Mouse (Mus musculus) urinary bladder, postnatal 36 days (tissue): ENCODE data around the gene Grid2.
"Not testable (repeated sequence)": the region's sequence is repeated elsewhere in the genome, so short reads cannot be mapped to it uniquely, and the experiment has no call there.

Source experiments
- DNase-seq, 2 experiments: peaks; one replicate each; pipeline ENCODE4 v3.0.0; 2022; ENCODE audit warnings: low spot score in 2 of 2, mixed read lengths in 1 of 2

Gene Grid2

DNA sequence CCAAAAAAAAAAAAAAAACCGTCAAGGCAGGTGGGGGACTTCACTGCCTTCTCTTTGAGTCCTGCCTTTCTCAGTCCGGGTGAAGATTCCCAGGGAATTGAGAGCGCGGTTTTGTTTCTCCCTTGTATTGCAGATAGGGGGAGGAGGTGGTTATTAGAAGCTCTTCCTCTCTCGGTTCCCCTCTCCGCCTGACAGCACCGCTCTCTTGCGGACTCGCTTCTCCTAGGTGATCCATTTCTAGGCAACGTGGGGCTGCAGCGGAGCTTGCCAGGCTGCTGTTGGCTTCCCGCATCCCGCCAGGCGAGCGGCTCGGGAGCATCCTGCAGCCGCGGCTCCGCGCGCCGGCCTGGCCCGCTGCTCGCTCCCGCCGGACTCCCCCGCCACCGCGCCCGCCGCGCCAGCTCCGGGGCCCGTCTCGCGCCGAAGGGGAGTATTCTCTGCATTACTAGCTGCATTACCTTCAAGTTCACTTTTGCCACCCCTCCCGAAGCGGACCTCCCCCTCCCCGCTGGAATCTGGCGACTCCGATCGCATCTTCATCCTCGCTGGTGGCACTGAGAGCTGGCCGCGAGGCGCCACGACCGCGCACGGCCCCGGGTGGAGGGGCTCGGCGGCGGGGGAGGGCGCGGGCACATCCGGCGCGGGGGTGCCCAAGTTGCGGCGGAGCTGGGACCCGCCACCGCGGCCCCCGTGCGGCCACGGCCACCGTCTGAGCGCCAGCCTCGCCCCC is at the start of gene Grid2:
TSS of gene Grid2 (plus strand) at position 51 of the 730 bp plus-strand sequence.
- DNase-seq, result no peak

DNA sequence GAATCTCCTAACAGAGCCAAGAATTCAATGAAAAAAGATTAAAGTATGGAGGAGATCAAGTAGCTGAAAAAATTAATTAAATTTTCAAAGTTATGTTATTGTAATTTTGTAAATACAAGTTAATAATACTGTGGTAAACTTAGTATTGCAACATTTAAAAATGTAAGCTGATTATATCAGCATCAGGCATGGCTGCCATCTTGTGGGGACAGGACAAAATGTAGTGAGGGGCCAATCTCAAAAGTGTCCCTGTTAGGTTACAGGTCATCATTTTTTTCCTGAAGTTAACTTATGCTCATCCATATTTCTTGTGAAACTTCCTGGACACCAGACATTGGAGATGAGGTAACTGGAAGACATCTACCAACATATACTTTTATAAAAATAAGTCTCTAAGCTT is 4.9 kb upstream of the Grid2 start:
- DNase-seq, result no peak

DNA sequence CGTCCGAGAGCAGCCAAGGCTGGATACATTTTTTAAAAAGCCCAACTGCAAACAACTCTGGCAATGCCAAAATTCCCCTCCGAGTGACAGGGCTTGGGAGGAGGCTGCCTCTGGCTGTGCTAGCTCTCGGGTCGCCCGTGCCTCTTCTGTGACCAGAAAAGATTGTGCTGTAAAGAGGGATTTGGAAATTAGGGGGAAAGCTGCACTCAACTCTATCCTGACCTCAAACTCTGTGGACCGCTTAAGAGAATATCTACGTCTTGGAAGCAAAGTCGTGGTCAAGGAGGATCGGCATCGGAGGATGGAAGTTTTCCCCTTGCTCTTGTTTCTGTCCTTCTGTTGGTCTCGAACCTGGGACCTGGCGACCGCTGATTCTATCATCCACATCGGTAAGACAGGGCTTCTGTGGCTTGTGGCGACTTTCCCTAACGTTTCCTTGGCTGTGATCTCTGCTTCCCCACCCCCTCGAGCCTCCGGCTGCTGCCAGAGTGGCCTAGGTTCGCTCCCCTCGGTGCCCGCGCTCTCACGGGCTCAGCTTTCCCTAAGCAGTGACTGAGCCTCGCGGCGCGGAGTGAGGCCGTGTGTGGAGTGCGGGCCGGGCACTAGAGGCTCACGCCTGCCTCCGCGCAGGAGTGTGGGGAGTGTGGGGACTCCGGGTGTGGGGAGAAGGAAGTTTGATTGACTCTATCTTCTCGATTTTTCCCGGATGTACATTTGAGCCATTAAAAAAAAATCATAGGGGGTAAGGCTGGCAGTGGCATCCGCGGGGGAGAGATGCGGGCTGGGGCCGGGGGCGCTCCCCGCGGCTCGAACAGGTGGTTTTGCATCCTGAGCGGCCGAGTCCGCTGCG is 1.1 kb downstream of the Grid2 start:
- no peak for DNase-seq

DNA sequence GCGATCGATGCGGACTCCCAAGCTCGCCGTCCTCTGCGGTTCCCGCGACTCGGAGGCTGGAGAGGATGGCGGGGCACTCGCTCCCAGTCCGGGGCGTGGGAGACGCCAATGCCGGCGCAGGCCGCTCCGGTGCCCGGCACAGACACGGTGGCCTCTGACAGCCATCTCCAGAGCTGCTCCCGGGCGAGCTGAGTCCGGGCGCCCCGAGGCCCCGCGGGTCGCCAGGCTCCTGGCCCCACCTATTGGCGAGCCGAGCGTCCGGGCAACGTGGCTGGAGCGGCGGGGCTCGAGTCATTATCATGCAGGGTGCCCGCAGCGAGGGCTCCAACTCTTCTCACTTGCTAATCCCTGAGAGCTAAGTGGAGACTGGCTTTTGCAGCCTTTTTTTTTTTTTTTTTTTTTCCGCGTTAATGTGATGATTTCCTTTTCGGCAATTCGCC is 1.8 kb downstream of the Grid2 start:
- DNase-seq, result peak in 1 of 2 experiments; percentile 2

DNA sequence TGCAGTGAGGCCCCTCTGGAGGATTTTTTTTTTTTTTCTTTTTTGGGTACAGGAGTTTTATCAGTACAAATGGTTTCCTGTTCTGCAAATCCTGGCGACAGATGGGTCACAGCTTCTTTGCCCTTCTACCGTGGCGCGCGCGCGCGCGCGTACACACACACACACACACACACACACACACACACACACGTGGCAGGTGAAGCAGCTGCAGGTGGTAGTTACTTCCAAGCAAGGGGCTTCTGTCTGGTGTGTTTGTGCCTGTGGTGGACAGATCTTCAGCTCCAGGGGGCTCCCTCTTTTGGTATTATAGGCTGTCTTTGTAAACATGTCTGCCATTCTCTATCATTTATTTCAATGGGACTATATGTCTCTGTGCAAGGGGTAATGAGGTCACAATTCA is 2.2 kb downstream of the Grid2 start:
- DNase-seq, result no peak

DNA sequence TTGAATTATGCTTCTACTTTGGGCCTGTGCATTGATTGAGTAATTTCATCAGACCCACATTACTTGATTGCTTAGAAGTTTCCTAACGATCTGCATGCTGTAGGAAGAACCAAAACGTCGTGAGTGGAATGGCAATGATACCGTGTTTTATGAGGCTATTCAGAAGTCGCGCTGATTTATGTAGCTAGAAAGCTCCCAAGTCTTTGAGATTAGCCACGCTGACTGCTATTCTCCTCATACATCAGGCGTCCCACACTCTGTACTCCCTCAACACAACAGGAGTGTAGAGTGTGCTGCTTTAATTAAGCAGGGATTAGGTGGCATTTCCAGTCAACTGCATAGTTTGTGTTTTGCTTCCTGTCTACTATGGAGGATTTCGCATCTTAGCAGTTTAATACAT is 4.1 kb downstream of the Grid2 start:
- no peak for DNase-seq

DNA sequence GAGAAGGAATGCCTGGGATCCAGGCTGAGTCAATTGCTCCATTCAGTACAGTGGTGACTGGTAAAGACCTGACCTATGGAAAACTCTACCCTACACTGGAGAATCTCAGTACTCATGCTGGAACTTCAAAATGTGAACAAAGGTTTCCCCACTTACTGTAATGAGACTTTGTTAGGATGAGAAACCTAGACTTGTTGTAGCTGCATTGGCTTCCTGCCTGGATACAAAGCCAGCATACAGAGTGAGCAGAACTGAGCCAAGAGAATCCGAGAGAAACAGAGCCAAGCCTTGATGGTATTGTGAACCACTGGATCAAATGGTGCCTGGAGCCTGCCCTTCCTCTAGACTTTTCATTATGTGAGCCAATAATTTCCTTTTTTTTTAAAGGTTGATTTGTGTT is 28.7 kb downstream of the Grid2 start:
- no peak for DNase-seq

DNA sequence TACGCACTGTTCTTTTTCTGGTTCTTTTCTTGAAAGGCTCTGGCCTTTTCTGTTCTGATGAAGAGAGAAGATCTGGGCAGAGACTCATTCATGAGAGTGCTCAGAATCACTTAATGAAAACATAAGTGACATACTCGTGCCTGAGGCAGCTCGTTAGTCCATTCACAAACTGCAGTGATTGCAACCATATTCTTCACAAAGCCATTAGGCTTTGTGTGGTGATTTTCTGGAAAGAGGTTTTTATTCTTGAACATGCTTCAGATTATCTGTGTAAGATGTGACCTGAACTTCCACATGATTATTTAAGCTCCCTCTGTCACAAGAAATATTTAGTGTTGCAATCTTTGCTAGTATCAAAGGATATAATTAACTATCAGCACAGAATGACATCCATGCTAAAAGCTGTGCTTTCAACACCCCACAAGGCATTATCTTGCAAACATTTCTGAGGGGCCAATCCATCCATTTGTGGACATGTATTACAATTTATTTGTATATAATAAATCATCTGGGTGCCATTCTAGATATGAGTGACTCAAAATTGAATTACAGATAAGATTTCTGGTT is 86.8 kb downstream of the Grid2 start:
- DNase-seq, result no peak

DNA sequence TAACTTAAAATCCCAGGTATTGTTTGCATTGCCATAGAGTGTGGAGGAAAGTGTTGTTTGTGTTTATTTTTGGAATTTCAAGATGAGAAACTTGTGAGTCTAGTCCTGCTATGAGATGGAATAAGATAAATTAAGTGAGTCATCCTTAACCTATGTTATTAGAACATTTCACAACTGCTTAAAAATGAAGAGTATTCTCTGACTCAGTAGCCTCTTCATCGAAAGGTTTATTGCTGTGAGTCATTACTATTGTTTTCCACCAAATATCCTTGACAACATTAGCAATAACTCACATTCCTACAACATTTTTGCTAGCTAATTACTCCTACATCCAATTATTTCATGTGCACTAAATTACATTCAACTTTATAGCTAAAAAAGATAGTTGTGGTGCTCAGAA is 91.3 kb downstream of the Grid2 start:
- no peak for DNase-seq

DNA sequence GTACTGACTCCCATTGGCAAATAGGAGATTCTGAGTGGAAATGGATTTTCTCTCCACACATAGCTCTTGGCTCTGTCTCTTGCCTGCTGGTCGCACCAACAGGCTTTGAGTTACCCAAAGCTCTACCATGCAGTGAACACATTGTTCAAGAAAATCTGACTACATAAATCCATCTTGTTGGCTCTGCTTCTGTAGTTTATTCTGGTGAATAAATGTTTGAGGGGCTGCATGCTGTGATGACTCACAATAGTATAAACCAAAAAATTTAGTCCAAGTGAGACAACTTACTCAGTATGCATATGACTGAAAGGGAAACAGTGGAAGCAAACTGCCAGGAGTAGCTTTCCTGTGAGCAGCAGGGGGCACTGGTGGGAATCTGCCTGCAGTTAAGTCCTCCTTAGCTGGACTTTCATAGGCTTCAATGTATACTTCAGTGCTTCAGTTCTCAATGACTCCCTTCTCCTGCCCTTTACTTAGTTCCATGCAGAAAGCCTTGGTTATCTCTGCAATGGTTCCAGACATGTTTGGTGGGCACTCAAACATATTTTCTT is 125.5 kb downstream of the Grid2 start:
- DNase-seq, result no peak

DNA sequence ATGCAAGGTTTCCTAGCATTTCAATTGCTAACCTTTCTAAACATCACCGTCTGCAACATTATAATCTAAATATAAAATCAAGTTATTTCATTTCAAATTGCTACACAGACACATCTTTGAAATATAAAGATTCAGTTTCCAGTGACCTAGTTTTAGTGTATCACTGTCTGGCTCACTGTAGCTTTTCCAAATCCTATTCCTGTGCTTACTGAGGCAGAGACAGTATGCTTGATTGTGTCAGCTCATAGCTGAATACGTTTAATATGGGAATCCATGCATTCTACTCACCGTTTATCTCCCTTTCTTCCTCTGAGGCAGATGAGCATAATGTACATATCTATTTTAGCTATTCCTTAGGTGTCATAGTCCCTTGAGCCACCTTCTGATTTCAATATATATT is 146.0 kb downstream of the Grid2 start:
- no peak for DNase-seq

DNA sequence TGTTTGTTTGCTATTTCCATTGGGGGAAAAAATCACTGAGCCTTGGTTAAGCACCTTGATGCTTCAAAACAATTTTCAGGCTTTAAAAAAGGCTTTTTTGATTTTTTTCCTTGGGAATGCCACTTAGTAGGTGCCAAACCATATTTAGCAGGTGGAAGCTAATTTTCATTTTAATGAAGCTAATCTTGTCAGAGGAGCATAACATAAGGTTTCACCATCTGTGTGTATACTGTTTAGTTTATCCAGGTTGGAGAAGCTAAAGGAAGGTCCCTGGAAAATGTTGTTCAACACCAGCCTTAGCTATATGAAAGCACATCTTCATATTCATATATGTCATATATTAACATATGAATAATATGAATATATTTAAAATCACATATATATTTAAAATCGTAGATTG is 161.9 kb downstream of the Grid2 start:
- DNase-seq, result no peak

DNA sequence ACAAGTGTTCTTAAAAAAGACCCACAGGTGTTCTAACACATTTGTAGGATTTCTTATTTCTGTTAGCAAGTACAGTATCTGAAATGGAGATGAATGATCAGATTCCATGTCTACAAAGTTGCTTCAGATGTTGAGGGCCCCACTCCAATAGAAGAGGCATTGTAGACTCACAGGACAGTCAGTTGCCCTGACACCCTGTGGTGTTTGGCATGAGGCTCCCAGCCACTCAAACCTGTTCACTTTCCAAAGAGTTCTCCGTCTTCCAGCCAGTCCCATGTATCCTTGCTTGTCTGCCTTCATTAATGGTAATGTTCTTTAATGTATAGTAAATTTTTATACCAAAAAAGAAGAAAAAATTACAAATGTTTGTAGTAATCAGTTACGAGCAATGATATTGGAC is 177.1 kb downstream of the Grid2 start:
- DNase-seq, result no peak

DNA sequence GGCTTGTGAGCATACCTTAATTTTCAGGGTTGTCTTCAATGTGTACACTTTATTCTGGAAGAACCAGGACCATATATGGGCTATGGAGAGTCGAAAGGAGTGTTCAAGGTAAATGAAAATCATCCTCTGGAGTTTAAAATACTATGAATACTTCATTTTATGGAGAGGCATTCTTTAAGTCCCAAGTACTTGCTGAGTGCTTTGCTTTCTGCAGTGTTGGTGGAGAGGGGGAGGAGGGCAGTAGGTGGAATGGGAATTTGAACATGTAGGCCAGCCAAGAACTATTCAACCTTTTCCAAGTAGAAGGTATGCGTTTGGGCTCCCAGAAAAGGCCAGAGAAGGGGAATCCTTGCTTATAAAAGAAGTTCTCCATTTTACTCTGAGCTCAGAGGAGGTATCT is 192.5 kb downstream of the Grid2 start:
- no peak for DNase-seq

DNA sequence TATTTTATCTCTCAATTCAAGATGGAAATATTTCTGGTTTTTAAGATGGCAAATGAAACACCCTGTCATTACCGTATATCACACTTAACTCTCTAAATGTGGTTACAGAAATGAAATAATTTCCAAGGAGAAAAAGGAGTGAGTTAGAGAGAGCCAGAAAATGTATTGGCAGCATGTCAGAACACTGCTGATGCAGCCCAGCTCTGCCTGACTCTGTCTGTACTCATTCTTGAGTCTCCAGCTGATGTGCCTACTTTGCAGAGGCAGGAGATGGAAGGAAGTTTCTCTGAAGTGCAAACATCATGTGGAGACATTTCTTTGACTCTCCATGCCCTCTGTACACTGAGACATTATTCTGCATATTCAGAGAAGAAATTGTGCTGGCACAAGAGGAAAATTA is 226.5 kb downstream of the Grid2 start:
- no peak for DNase-seq

DNA sequence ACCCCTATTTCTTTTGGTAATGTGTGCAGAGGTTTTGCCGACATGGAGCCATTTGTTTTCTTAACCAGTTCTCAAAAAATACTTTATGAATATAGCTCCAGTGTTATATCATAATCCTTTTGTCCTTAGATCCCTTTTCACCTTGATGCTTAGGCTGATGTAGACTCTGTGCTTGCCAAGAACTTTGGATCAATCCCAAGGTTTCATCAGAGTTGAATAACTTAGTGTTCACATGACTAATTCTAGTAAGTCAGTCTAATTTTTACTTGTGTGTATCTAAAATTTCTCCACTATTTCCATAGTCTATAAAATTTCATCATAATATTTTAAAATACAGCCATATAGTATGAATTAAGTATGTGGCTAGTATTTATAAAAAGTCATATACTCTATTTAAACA is 259.3 kb downstream of the Grid2 start:
- no peak for DNase-seq

DNA sequence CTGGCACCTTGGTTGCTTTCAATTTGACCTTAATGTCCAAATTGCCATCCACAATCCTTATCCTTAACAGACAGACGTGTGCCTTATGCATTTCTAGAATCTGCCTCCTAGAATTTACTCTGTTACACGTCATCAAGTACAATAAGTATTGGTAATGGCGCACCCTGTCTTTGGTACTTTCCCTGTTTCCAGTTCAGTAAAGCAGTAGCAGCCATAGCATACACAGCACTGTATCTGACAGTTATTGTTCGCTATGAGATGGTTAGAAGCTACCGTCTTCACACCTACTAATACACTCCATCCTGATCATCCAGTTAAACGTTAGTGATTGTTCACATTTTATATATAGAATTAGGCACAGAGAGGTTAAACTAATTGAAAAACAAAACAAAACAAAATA is 260.3 kb downstream of the Grid2 start:
- no peak for DNase-seq

DNA sequence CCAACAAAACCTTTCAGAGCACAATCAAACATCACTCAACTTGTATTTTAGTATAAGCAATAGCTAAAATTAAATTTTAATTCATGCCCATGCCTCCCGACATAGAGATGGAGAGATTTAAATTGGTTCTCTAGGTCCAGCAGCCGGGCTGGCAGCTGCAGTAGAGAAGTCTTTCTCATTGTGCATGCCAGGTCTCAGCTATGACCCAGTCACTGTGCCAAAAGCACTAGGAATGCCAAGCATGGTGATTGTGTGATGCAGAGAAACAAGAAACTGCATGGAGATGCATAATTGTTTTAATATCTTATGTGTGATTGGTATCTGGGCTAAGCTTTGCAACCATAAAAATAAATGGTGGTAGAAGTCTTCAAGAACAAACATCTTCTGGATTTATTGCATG is 276.1 kb downstream of the Grid2 start:
- no peak for DNase-seq

DNA sequence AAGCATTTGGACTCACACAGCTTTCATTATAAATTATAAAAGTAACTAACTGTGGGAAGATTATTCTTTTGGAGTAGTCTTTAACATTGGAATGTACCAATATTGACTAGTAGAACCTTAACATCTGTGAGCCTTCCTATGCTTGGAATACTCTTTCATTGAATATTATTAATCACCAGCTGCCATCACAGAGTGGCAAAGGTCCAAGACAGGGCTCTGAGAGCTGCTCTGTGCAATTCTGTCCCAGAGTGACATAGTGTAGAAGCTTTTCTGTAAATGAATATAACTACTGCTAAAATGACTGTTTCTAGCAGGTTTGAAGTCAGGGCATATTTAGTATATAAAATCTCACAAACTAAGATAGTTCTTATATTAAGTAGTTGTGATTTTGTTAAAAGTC is 277.2 kb downstream of the Grid2 start:
- DNase-seq, result no peak

DNA sequence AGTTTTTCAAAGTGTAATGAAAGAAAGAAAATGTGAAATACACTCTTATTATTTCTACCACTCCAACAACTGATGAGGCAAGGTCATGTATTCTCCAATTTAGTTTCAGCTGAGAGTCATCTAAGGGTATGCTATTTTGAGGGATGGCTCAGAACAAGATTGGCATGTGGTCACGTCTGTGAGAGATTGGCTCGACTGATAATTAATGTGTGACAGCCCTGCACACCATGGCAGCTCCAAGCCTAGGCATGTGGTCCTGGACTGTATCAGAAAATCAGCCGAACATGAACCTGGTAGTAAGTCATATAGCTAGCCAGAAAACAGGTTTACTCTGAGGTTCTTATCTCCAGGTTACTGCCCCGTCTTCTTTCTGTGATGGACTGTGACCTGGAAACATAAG is 292.1 kb downstream of the Grid2 start:
- DNase-seq, result no peak

DNA sequence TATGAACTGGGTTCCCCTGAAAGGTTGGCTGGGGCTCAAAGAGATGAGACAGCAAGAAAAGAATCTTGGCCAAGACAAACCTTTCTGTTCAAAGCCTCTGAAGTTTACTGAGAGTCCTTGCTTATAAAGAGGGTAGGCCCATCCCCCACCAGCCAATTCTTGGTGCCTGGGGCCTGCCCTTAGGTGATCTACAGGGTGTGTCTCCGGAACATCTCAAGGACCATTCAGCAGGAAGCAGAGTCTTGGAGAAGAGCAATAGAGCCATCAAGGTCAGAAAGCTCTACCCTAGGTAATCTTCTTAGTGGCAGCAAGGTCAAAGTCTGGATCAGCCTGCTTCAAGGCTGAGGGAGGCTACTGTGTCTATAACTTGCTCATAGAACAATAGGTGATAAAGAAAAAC is 313.1 kb downstream of the Grid2 start:
- DNase-seq, result not testable (repeated sequence)

DNA sequence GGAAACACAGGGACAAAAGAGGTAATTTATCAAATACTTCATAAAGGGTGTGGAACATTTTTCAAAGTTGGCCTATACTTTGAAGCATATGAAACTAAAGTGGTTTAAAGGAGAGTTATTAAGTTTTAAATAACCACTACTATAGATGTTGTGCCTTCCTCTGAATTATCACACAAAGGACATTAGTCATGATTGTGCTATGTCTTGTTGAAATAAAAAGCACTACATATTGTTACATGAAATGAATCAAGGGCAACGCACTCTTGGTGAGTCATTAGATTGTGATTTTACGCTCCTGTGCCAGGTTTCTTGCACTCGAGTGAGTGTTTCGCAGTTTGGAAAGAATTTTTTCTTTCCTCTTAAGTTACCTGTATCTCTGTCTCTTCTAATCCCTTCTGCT is 335.0 kb downstream of the Grid2 start:
- DNase-seq, result no peak

DNA sequence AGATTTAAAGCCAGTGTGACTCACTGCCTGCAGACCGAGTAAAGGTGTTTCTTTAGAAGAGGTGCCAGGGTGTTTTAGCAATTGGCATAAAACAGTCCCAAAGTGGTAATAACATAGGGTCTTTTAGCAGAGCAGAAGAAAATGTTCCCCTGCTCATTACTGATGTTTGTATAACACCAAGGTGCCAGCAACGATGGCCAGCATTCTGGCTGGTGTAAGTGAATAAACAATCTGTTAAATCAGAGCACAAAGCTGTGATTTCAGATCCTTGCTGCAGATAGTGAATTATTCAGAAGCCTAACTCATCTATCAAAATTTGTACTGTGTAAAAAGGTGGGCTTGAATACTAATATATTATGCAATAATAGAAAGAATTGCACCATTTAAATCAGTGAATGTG is 353.9 kb downstream of the Grid2 start:
- DNase-seq, result no peak
